Mouse (Mus musculus): ENCODE measurements around the gene Synpo2. TPM values are rescaled to one million over a fixed set of nuclear protein-coding genes. Genes with fewer than 3 reads are reported as not detected.

Gene Synpo2
- polyA plus RNA-seq (2014; fragmentation: Nextera tagmentation; extraction: Ambion mirVana) = 9.7 and 12.8 TPM in 2 replicates

DNA sequence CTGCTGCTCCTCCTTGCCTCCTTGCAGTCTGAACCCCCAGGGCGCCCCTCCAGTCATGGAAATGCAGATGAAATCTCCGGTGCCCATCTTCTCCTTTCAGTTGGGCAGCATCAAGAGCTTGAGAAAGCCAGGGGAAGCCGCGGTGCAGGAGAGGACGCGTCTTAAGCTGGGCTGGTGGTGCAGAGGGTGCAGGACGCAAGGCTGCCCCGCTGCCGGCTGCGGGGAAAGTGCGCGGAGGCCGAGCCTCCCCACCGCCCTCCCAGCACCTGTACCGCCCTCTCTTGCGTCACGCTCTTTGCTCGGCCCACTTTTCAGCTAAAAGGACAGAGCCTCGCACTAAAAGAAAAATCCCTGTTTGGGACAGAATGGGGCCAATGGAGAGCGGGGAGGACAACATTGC, at the start of gene Synpo2:
Synpo2 (minus strand) TSS at position 229 of the 400 bp plus-strand sequence.
- no peaks in the 10 kb centered on the region for H3K27me3 ChIP-seq (replicated peaks; ENCODE audit: control insufficient read depth, insufficient read depth, low read length)
- no peaks in the 10 kb centered on the region for H3K9me3 ChIP-seq (ENCODE audit: control insufficient read depth, low read length)
- DNase-seq (ENCODE audit: low spot score) (peak; percentile 83), ATAC-seq (ENCODE audit: low read depth) (peak; percentile 79)
- 1% methylated on average over 18 of the region's 20 CpGs for WGBS
- H3K4me2 ChIP-seq (ENCODE audit: low read depth, low read length) = peak within 1 kb of the TSS; percentile 79
- H3K9ac ChIP-seq (ENCODE audit: low read depth, low read length) = peak within 1 kb of the TSS; percentile 59
- peaks cover 13% of the 10 kb centered on the region for H3K4me1 ChIP-seq (ENCODE audit: control insufficient read depth, insufficient read depth, low read length)
- no peaks in the 10 kb centered on the region for H3K36me3 ChIP-seq (ENCODE audit: control insufficient read depth, insufficient read depth, low read length)
- H3K4me3 ChIP-seq (ENCODE audit: low read depth, low read length) = peak within 1 kb of the TSS; percentile 54
- no peak within 1 kb of the TSS; the same call in 1 of the 2 replicates for H3K27ac ChIP-seq (replicated peaks; ENCODE audit: low read depth, low read length)

DNA sequence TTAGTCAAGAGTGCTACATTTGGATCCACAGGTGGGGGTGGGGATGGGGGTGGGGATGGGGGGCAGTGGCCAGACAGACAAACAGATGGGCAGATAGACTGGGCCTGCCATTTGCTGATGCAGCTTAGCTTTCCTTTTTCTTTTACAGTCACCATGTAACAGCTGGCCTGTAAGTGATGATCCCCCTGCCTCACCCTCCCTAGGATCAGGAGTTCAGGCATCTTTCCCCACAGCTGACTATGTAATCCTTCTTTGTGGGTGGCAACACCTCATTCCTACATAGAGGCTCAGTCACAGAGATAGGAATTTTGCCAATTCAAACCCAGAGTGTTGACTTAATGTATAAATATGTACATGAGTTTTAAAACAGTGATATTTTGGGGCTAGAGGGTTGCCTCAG, 49.7 kb upstream of the Synpo2 start:
- DNase-seq (ENCODE audit: low spot score) (peak; percentile 36), ATAC-seq (ENCODE audit: low read depth) (no peak)
- peaks cover 59% of the 10 kb centered on the region for H3K36me3 ChIP-seq (ENCODE audit: control insufficient read depth, insufficient read depth, low read length)
- no peaks in the 10 kb centered on the region for H3K9me3 ChIP-seq (ENCODE audit: control insufficient read depth, low read length)
- no peaks in the 10 kb centered on the region for H3K27me3 ChIP-seq (replicated peaks; ENCODE audit: control insufficient read depth, insufficient read depth, low read length)
- H3K4me1 ChIP-seq (ENCODE audit: control insufficient read depth, insufficient read depth, low read length) = no peaks in the 10 kb centered on the region
- no peak overlapping the region for H3K27ac ChIP-seq (replicated peaks; ENCODE audit: low read depth, low read length)
- H3K4me2 ChIP-seq (ENCODE audit: low read depth, low read length) = no peak overlapping the region
- no peak overlapping the region for H3K9ac ChIP-seq (ENCODE audit: low read depth, low read length)
- no peak overlapping the region for H3K4me3 ChIP-seq (ENCODE audit: low read depth, low read length)

DNA sequence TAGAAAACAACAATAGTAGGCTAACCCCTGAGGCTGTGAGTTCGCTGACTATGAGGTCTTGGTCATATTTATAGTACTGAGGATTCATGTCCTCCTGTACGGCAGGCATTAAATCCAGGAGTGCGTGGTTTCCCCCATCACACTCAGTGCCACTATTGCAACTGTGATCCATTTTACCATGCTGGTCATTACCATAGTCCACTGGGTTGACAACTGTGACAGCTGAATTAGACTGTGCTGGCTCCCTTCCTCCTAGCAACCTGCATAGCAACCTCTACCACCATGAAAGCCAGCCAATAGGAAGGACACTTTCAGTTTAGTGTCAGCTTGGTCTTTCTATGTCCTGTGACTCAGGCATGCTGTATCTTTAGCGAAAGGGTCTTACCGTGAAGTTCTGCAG, 48.3 kb upstream of the Synpo2 start:
- Histone ChIP-seq H3K9me3 (ENCODE audit: control insufficient read depth, low read length) (no peaks in the 10 kb centered on the region), H3K27ac (replicated peaks; ENCODE audit: low read depth, low read length) (no peak overlapping the region), H3K4me3 (ENCODE audit: low read depth, low read length) (no peak overlapping the region), H3K27me3 (replicated peaks; ENCODE audit: control insufficient read depth, insufficient read depth, low read length) (no peaks in the 10 kb centered on the region), H3K4me2 (ENCODE audit: low read depth, low read length) (no peak overlapping the region), H3K36me3 (ENCODE audit: control insufficient read depth, insufficient read depth, low read length) (peaks cover 65% of the 10 kb centered on the region), H3K4me1 (ENCODE audit: control insufficient read depth, insufficient read depth, low read length) (no peaks in the 10 kb centered on the region), H3K9ac (ENCODE audit: low read depth, low read length) (no peak overlapping the region)
- 95% methylated on average over 5 of the region's 5 CpGs for WGBS
- no peak for DNase-seq (ENCODE audit: low spot score)
- no peak for ATAC-seq (ENCODE audit: low read depth)

DNA sequence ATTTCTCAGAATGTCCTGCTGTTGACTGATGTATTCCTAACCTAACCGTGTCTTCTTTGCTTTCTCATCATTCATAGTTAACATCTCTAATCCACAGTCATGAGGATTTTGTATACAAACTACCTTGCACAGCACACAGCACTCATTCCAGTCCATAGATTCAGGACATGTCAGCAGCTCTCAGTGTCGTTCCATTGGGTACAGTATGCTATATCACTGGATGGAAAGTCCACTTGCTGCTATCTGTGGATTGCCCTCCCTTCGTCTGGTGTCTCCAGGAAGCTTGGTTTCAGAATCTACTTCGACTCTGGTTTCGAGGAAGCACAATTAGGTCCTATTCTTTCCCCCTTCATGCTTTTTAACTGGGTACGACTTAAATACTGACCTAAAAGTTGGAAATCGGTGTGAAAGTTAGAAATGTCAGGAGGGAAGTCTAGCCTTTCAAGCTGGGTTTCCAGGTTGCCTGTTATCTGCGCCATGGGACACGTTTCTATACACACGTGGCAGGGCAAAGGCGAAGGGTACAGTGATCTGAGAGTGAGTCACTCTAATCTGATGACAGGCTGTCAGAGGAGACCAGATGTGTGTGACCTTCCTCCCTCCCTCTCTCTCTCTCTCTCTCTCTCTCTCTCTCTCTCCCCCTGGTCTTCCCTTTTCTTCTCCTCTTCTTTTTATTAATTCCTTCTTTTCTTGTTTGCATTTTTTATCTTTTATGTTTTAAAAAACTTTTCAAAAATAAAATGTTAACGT, 47.1 kb upstream of the Synpo2 start:
- no peak overlapping the region for H3K9ac ChIP-seq (ENCODE audit: low read depth, low read length)
- 79% methylated on average over 12 of the region's 12 CpGs for WGBS
- no peak overlapping the region for H3K27ac ChIP-seq (replicated peaks; ENCODE audit: low read depth, low read length)
- peaks cover 78% of the 10 kb centered on the region for H3K36me3 ChIP-seq (ENCODE audit: control insufficient read depth, insufficient read depth, low read length)
- no peak overlapping the region for H3K4me3 ChIP-seq (ENCODE audit: low read depth, low read length)
- no peaks in the 10 kb centered on the region for H3K27me3 ChIP-seq (replicated peaks; ENCODE audit: control insufficient read depth, insufficient read depth, low read length)
- H3K4me2 ChIP-seq (ENCODE audit: low read depth, low read length) = no peak overlapping the region
- no peaks in the 10 kb centered on the region for H3K4me1 ChIP-seq (ENCODE audit: control insufficient read depth, insufficient read depth, low read length)
- no peaks in the 10 kb centered on the region for H3K9me3 ChIP-seq (ENCODE audit: control insufficient read depth, low read length)
- ATAC-seq (ENCODE audit: low read depth) (no peak), DNase-seq (ENCODE audit: low spot score) (no peak)

- H3K27me3 ChIP-seq (replicated peaks; ENCODE audit: control insufficient read depth, insufficient read depth, low read length) = no peaks in the 10 kb centered on the region
- peak overlapping the region; percentile 86 for H3K9ac ChIP-seq (ENCODE audit: low read depth, low read length)
- H3K4me3 ChIP-seq (ENCODE audit: low read depth, low read length) = peak overlapping the region; percentile 77
- H3K36me3 ChIP-seq (ENCODE audit: control insufficient read depth, insufficient read depth, low read length) = peaks cover 34% of the 10 kb centered on the region
- peak overlapping the region; percentile 67 for H3K4me2 ChIP-seq (ENCODE audit: low read depth, low read length)
- no peaks in the 10 kb centered on the region for H3K9me3 ChIP-seq (ENCODE audit: control insufficient read depth, low read length)
- peaks cover 4% of the 10 kb centered on the region; the same call in 1 of the 2 replicates for H3K4me1 ChIP-seq (ENCODE audit: control insufficient read depth, insufficient read depth, low read length)
- ATAC-seq (ENCODE audit: low read depth) = peak; percentile 55
- peak overlapping the region; percentile 88 for H3K27ac ChIP-seq (replicated peaks; ENCODE audit: low read depth, low read length)
- peak; percentile 75 for DNase-seq (ENCODE audit: low spot score)
- WGBS = under 1% methylated on average over 25 of the region's 25 CpGs
Observed at GRCm38 (mm10) chr3:123267741-123268201, 31.8 kb upstream of the Synpo2 start.

DNA sequence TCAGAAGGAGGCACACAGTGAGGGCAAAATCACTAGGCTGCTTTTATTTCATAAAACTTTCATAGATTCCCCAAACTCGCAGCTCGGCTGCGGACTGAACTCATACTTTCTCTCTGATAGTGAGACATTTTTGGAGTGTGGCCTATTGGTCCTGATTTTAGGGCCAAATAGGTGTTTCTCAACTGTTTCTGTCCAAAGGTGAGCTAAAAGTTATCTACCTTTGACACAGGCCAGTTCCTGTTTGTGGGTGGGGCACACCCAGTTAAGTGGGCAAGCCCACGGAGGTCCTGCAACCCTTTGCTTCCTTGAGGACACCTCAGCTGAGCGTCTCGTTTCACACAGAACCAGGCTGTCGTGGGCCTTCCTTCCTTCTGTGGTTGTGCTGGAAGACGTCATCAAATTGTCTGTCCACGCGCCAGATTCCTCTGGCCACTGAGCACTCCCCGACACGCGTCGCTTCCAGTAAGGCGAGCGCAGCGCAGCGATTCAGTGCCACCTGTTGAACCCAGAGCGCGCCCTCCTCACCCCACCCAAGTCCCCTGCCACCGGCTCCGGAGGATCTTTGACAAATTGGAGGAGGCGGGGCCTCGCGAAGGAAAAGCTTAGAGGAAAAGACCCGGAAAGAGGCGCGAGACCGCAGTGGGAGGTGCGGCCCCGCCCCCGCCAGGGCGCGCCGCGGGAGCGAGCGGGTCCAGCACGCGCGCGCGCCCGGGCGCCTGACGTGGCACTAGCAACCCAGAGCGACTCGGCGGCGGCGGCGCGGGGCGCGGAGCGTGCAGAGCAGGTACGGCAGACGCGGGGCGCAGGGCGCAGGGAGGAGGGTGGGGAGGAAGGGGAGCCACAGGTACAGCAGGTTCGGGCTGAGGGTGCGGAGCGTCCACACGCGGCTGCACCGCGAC, 31.1 kb upstream of the Synpo2 start, which contains the start of gene Sec24d:
Sec24d (plus strand) TSS at position 703 of the 899 bp plus-strand sequence.
- Histone ChIP-seq H3K27me3 (replicated peaks; ENCODE audit: control insufficient read depth, insufficient read depth, low read length) (no peaks in the 10 kb centered on the region), H3K4me1 (ENCODE audit: control insufficient read depth, insufficient read depth, low read length) (peaks cover 4% of the 10 kb centered on the region; the same call in 1 of the 2 replicates), H3K9ac (ENCODE audit: low read depth, low read length) (peak within 1 kb of the TSS; percentile 86), H3K4me3 (ENCODE audit: low read depth, low read length) (peak within 1 kb of the TSS; percentile 77), H3K27ac (replicated peaks; ENCODE audit: low read depth, low read length) (peak within 1 kb of the TSS; percentile 88), H3K9me3 (ENCODE audit: control insufficient read depth, low read length) (no peaks in the 10 kb centered on the region), H3K36me3 (ENCODE audit: control insufficient read depth, insufficient read depth, low read length) (peaks cover 26% of the 10 kb centered on the region), H3K4me2 (ENCODE audit: low read depth, low read length) (peak within 1 kb of the TSS; percentile 67)
- DNase-seq (ENCODE audit: low spot score) (peak; percentile 91), ATAC-seq (ENCODE audit: low read depth) (peak; percentile 95)
- 3% methylated on average over 59 of the region's 68 CpGs for WGBS

DNA sequence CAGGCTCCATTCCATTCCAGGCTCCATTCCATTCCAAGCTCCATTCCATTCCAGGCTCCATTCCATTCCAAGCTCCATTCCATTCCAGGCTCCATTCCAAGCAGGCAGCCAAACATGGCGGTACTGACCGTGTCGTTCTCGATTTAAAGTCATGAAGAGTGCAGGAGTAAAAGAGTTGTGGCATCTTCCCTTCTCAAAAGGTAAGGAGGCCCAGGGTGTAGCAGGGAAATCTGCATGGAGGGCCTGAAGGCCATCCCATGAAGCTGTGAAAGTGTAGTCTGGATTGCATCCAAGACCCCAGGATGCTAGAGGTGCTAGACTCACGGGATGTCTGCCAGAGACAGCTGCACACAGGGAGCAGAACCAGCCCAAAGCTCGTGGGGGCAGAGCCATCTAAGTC, 28.8 kb upstream of the Synpo2 start:
- WGBS = 54% methylated on average over 6 of the region's 6 CpGs

DNA sequence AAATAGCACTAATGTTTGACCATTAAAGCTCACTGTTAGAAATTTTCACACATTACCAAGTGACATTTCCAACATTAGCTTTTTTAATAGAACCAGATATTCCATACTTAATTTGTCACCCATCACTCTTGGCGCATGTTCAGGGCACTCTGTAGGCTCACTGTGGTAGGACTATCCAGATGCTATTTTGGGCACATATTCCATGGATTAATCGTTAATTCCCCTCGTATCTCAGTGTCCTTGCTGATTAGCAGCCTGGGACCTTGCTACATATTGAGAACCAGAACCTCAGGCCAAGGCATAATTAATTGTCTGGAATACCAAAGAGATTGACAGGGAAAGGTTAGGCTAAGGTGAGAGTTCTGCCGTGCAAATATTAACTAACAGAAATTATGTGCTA, 22.8 kb upstream of the Synpo2 start:
- Histone ChIP-seq H3K4me1 (ENCODE audit: control insufficient read depth, insufficient read depth, low read length) (no peaks in the 10 kb centered on the region), H3K36me3 (ENCODE audit: control insufficient read depth, insufficient read depth, low read length) (no peaks in the 10 kb centered on the region), H3K4me3 (ENCODE audit: low read depth, low read length) (no peak overlapping the region), H3K27me3 (replicated peaks; ENCODE audit: control insufficient read depth, insufficient read depth, low read length) (no peaks in the 10 kb centered on the region), H3K4me2 (ENCODE audit: low read depth, low read length) (no peak overlapping the region), H3K9ac (ENCODE audit: low read depth, low read length) (no peak overlapping the region), H3K27ac (replicated peaks; ENCODE audit: low read depth, low read length) (no peak overlapping the region), H3K9me3 (ENCODE audit: control insufficient read depth, low read length) (no peaks in the 10 kb centered on the region)
- WGBS = 75% methylated on average over 4 of the region's 4 CpGs
- DNase-seq (ENCODE audit: low spot score) (no peak), ATAC-seq (ENCODE audit: low read depth) (no peak)

More for the DNA sequence above, 28.8 kb upstream of the Synpo2 start:
- no peaks in the 10 kb centered on the region for H3K9me3 ChIP-seq (ENCODE audit: control insufficient read depth, low read length)
- no peaks in the 10 kb centered on the region for H3K27me3 ChIP-seq (replicated peaks; ENCODE audit: control insufficient read depth, insufficient read depth, low read length)
- peak overlapping the region; percentile 34 for H3K4me3 ChIP-seq (ENCODE audit: low read depth, low read length)
- peaks cover 3% of the 10 kb centered on the region for H3K36me3 ChIP-seq (ENCODE audit: control insufficient read depth, insufficient read depth, low read length)
- H3K9ac ChIP-seq (ENCODE audit: low read depth, low read length) = 0 out of 2 replicates have a peak overlapping the region, but pooled peaks have one; percentile 35
- peaks cover 4% of the 10 kb centered on the region; the same call in 1 of the 2 replicates for H3K4me1 ChIP-seq (ENCODE audit: control insufficient read depth, insufficient read depth, low read length)
- H3K4me2 ChIP-seq (ENCODE audit: low read depth, low read length) = peak overlapping the region; percentile 41
- DNase-seq (ENCODE audit: low spot score) (peak; percentile 35), ATAC-seq (ENCODE audit: low read depth) (no peak)
- H3K27ac ChIP-seq (replicated peaks; ENCODE audit: low read depth, low read length) = no peak overlapping the region
